Mouse (Mus musculus): ENCODE data around the gene Gm21083.
"Not testable (repeated sequence)": the region's sequence is repeated elsewhere in the genome, so short reads cannot be mapped to it uniquely, and the experiment has no call there.

DNA sequence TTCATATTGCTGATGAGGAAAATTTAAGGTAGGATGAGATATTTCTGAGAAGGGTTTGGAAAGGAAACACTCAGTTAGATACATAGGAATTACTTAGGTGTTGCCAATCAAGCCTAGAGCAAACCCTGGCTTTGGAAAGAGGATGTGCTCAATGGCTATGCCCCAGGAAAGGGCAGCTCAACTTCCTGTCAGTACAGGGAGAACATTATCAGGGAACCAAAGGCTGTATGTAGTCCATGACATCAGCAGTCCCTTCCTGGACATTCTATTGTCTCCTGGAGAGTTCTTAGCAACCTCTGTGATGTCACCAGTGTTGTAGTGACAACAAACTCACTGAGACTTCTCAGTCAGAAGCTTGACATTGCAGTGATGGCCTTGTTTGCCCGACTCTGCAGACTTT is 41.6 kb downstream of the Gm21083 start, which contains the start of gene Speer4d:
- TF ChIP-seq POLR2A (IDR thresholded peaks at IDR 0.05; ENCODE audit: extremely low read depth, insufficient read depth, low read length); CTCF (IDR thresholded peaks at IDR 0.05; ENCODE audit: low read depth, low read length): not testable (repeated sequence)

All from liver, adult 2 months (tissue).